Mouse (Mus musculus) cerebellum, adult 2 months (tissue): ENCODE measurements around the gene Nup88.

Experiments used
- CTCF ChIP-seq: fragments of 200-500 bp; IDR thresholded peaks from 2 replicates; pipeline ENCODE4 v1.5.1; 2011; ENCODE audit warnings: low read depth, mild to moderate bottlenecking, control low read depth, low read length, moderate library complexity, borderline replicate concordance; ENCODE audit not compliant: insufficient read depth
- POLR2A ChIP-seq: fragments of 200-500 bp; IDR thresholded peaks from 2 replicates; pipeline ENCODE4 v1.6.1; 2011; ENCODE audit warnings: low read length, control low read depth, borderline replicate concordance; ENCODE audit not compliant: insufficient read depth

DNA sequence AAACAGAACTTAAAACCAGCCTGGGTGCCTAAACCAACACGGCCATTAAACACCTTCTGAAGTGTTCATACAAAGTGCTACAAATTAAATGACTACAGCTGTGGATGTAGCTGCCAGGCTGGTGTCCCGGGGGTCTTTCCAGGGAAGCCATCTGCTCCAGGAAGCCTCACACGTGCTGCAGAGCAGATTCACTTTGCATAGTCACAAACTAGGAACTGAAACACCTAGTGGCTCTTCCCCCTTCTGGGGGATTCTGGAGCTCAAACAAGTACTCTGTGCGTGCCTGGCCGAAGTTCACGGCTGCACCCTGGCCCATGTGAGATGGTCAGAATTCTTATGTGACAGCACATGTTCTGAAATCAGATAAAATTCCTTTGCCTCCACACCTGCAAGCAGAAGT, 10.5 kb upstream of the Nup88 start:
- TF ChIP-seq POLR2A (no peak), CTCF (no peak)
